Mouse (Mus musculus) liver, embryonic 14.5 days (tissue): ENCODE data around the gene Atp13a2. TPM values are rescaled to one million over a fixed set of nuclear protein-coding genes. Genes with fewer than 3 reads are reported as not detected.
A peak's percentile ranks its signal among the peaks of the same experiment; 100 is the strongest.

Source experiments
- ATAC-seq: fragments of 200-750 bp; cut with Nextera tagmentation; 2 replicates; pipeline ENCODE4 v1.8.0; 2017; ENCODE audit warnings: moderate number of reproducible peaks, mild to moderate bottlenecking, moderate library complexity; ENCODE audit not compliant: insufficient read depth
- DNase-seq, 3 experiments: peaks; one replicate each; pipeline ENCODE4 v3.0.0-alpha.2; 2012 to 2013; ENCODE audit warnings: low read depth in 3 of 3, low spot score in 3 of 3
- H3K27ac ChIP-seq: fragments of 300-500 bp; sonication (generic); 2 replicates; pipeline ENCODE4 v1.5.1; 2014; ENCODE audit warnings: moderate library complexity, mild to moderate bottlenecking, control low read depth, inconsistent platforms
- H3K27me3 ChIP-seq: fragments of 300-500 bp; sonication (generic); 2 replicates; pipeline ENCODE4 v1.6.1; 2014; ENCODE audit warnings: mild to moderate bottlenecking, low read length, moderate library complexity; ENCODE audit not compliant: control insufficient read depth, insufficient read depth
- H3K36me3 ChIP-seq: fragments of 300-500 bp; sonication (generic); replicated peaks from 2 replicates; pipeline ENCODE4 v1.6.1; 2014; ENCODE audit warnings: low read depth; ENCODE audit not compliant: control insufficient read depth, insufficient read depth
- H3K4me1 ChIP-seq, 2 experiments: fragments of 200-500 bp in 1 of 2; fragments of 300-500 bp in 1 of 2; sonication (generic) in 1 of 2; replicated peaks; 2 replicates each; pipeline ENCODE4 v1.6.1; 2012 to 2014; ENCODE audit warnings: antibody characterized with exemption in 1 of 2, inconsistent platforms in 1 of 2, low read length in 1 of 2; ENCODE audit not compliant: control insufficient read depth in 2 of 2, insufficient read depth in 2 of 2
- H3K4me2 ChIP-seq: fragments of 300-500 bp; sonication (generic); 2 replicates; pipeline ENCODE4 v1.6.1; 2014; ENCODE audit warnings: low read depth, mild to moderate bottlenecking, control low read depth, moderate library complexity
- H3K4me3 ChIP-seq, 2 experiments: fragments of 200-500 bp in 1 of 2; fragments of 300-500 bp in 1 of 2; sonication (generic) in 1 of 2; 2 replicates each; pipeline ENCODE4 v1.5.1; 2012 to 2014; ENCODE audit warnings: low read depth in 2 of 2, low read length in 2 of 2, mild to moderate bottlenecking in 2 of 2, control low read depth in 1 of 2, inconsistent platforms in 1 of 2, moderate library complexity in 1 of 2; ENCODE audit not compliant: insufficient read depth in 1 of 2
- H3K9ac ChIP-seq: fragments of 300-500 bp; sonication (generic); replicated peaks from 2 replicates; pipeline ENCODE4 v1.6.1; 2014; ENCODE audit warnings: mild to moderate bottlenecking, control low read depth, moderate library complexity
- H3K9me3 ChIP-seq: fragments of 300-500 bp; sonication (generic); 2 replicates; pipeline ENCODE4 v1.6.1; 2016; ENCODE audit warnings: low read length, mixed read lengths; ENCODE audit not compliant: control insufficient read depth
- CTCF ChIP-seq: IDR thresholded peaks from 2 replicates; pipeline ENCODE4 v1.5.1; 2016; ENCODE audit warnings: antibody characterized with exemption, low read depth, control low read depth
- EP300 ChIP-seq: IDR thresholded peaks from 2 replicates; pipeline ENCODE4 v1.6.1; 2016; ENCODE audit warnings: antibody characterized with exemption, low read depth
- WGBS: fragments of 180-500 bp; shearing (Covaris S2); extraction: QIAGEN DNeasy Blood & Tissue Kit; methylation state at CpG from one replicate; pipeline ENCODE4 v1.1.7; 2014; ENCODE audit not compliant: insufficient replicate concordance; 5-methylcytosine and 5-hydroxymethylcytosine counted together
- polyA plus RNA-seq, 2 experiments: library from polyadenylated mRNA; depleted of rRNA in 1 of 2; stranded (reverse) in 1 of 2; unstranded in 1 of 2; fragments of >200 nt; fragmentation: Nextera tagmentation in 1 of 2; extraction: Ambion mirVana in 1 of 2; gene quantifications; 2 replicates each; pipeline versions ENCODE4 v1.2.1 to v1.2.3; 2012 to 2014

Atp13a2 gene
- polyA plus RNA-seq, 2 experiments, result 11.4 to 17.9 TPM

- Histone ChIP-seq H3K4me1 (peaks cover 0 to 13% of the 10 kb centered on the region in 2 experiments; a peak in 2 of 4 replicates), H3K36me3 (no peaks in the 10 kb centered on the region), H3K4me2 (peak overlapping the region; percentile 92), H3K27me3 (no peaks in the 10 kb centered on the region), H3K9ac (peak overlapping the region; percentile 63), H3K4me3 (peak overlapping the region; percentile 68 to 71), H3K27ac (no peak overlapping the region), H3K9me3 (no peaks in the 10 kb centered on the region)
- TF ChIP-seq CTCF, result no peak
- no peak for TF ChIP-seq EP300
- no peak; the same call in 1 of the 2 replicates for ATAC-seq
- DNase-seq, result no peak
- WGBS, result 3% methylated on average over 7 of the region's 7 CpGs
Observed at GRCm38 (mm10) chr4:140987476-140987875, 803 bp downstream of the Atp13a2 start.

DNA sequence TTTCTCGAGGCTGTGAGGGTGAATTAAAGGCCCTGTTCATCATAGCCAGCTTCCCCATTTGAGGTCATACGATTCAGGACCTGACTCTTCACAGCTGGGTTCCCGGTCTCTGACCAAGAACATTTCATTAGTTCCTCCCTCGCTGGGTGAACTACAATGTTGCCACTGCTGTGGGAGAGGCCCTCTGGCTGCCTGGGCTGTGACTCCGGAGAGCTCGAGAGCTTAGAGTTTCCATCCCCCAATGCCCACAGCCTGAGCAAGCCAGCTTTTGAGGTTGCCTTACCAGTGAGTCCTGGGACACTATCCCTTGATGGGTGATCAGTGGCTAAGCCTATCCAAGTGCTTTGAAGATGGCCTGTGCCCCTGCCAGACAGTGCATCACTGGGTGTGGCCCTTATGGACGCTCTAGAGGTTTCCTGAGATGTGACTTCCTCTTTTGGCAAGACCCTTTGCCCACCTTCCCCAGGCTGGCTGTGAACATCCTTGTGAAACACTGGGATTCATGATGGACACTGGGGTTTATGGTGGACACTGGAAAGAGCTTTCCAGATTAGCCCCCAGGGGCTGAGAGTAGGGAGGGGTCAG is 2.1 kb downstream of the Atp13a2 start:
- Histone ChIP-seq H3K4me2 (peak overlapping the region; percentile 92), H3K27ac (no peak overlapping the region), H3K4me3 (no peak overlapping the region), H3K27me3 (no peaks in the 10 kb centered on the region), H3K9me3 (no peaks in the 10 kb centered on the region), H3K4me1 (peaks cover 0 to 7% of the 10 kb centered on the region in 2 experiments; a peak in 2 of 4 replicates), H3K36me3 (no peaks in the 10 kb centered on the region), H3K9ac (no peak overlapping the region)
- no peak for DNase-seq
- no peak for ATAC-seq
- TF ChIP-seq EP300, result no peak
- TF ChIP-seq CTCF, result no peak
- 15% methylated on average over 7 of the region's 7 CpGs for WGBS

GRCm38 (mm10) chr4:140989447-140989846 is 2.8 kb downstream of the Atp13a2 start:
- ATAC-seq (no peak), DNase-seq (no peak)
- Histone ChIP-seq H3K27me3 (no peaks in the 10 kb centered on the region), H3K9me3 (no peaks in the 10 kb centered on the region), H3K4me1 (peaks cover 0 to 7% of the 10 kb centered on the region in 2 experiments; a peak in 2 of 4 replicates), H3K9ac (no peak overlapping the region), H3K36me3 (no peaks in the 10 kb centered on the region), H3K4me3 (no peak overlapping the region), H3K27ac (no peak overlapping the region), H3K4me2 (peak overlapping the region; percentile 15; the same call in 1 of the 2 replicates)
- TF ChIP-seq EP300 (no peak), CTCF (no peak)
- WGBS, result 72% methylated on average over 14 of the region's 14 CpGs

DNA sequence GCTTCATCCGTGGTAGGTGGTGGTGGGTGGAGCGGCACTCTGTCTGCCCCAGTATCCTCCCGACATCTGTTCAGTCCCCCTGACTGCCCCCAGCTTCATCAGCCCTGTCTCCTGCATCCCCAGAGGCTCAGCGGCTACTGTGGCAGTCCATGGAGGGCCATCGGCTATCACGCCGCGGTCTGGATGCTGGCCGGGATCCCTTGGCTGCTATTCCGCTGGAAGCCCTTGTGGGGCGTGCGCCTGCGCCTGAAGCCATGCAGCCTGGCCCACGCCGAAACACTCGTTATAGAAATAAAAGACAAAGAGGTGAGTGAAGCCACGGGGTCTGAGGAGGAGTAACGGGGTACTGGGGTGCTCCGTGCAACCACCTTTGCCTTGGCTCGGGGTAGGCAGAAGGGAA is 5.5 kb downstream of the Atp13a2 start:
- 86% methylated on average over 20 of the region's 20 CpGs for WGBS
- no peak overlapping the region for H3K4me2 ChIP-seq
- no peak overlapping the region for H3K9ac ChIP-seq
- H3K27ac ChIP-seq, result no peak overlapping the region
- TF ChIP-seq EP300 (no peak), CTCF (no peak)
- DNase-seq, result no peak
- H3K27me3 ChIP-seq, result no peaks in the 10 kb centered on the region
- no peaks in the 10 kb centered on the region for H3K9me3 ChIP-seq
- no peaks in the 10 kb centered on the region; the same call in 1 of the 2 replicates for H3K36me3 ChIP-seq
- no peak overlapping the region for H3K4me3 ChIP-seq
- ATAC-seq, result no peak
- H3K4me1 ChIP-seq, result peaks cover 0 to 6% of the 10 kb centered on the region in 2 experiments; a peak in 2 of 4 replicates

DNA sequence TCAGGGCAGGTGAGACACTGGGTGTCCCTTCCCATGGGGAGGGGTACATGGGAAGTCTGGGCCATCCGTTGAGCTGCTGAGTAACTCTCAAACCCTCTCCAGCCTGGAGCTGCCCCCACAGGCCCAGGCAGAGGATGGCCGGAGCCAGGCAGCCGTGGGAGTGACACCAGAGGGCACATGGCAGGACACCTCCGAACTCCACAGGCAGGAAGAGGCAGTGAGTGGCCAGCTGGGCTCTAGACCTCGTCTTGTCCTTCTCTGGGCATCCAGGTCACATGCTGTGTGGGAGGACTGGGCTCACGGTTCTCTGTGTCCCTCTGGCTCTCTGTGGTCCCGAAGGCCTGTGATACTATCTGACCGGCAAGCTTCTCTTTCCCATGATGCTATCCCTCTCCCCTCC is 7.2 kb downstream of the Atp13a2 start:
- no peak for DNase-seq
- no peak overlapping the region for H3K27ac ChIP-seq
- no peaks in the 10 kb centered on the region for H3K4me1 ChIP-seq
- no peaks in the 10 kb centered on the region for H3K27me3 ChIP-seq
- H3K9me3 ChIP-seq, result no peaks in the 10 kb centered on the region
- TF ChIP-seq EP300 (no peak), CTCF (no peak)
- H3K36me3 ChIP-seq, result no peaks in the 10 kb centered on the region; the same call in 1 of the 2 replicates
- 75% methylated on average over 8 of the region's 8 CpGs for WGBS
- H3K9ac ChIP-seq, result no peak overlapping the region
- no peak overlapping the region for H3K4me3 ChIP-seq
- ATAC-seq, result no peak
- no peak overlapping the region for H3K4me2 ChIP-seq
